Mouse (Mus musculus) liver, embryonic 16.5 days (tissue): ENCODE results near the gene Man2a2. TPM values are rescaled to one million over a fixed set of nuclear protein-coding genes. Genes with fewer than 3 reads are reported as not detected.
"Not testable (repeated sequence)": the region's sequence is repeated elsewhere in the genome, so short reads cannot be mapped to it uniquely, and the experiment has no call there.

Source experiments
- ATAC-seq: fragments of 200-750 bp; cut with Nextera tagmentation; 2 replicates; pipeline ENCODE4 v1.8.0; 2017; ENCODE audit warnings: low read depth, mild to moderate bottlenecking, moderate number of reproducible peaks, moderate library complexity
- H3K27ac ChIP-seq: fragments of 300-500 bp; sonication (generic); 2 replicates; pipeline ENCODE4 v1.5.1; 2014; ENCODE audit warnings: mild to moderate bottlenecking, low read length
- H3K27me3 ChIP-seq: fragments of 300-500 bp; sonication (generic); 2 replicates; pipeline ENCODE4 v1.6.1; 2014; ENCODE audit warnings: low read depth, low read length, mixed read lengths; ENCODE audit not compliant: control insufficient read depth, insufficient read depth
- H3K36me3 ChIP-seq: fragments of 300-500 bp; sonication (generic); 2 replicates; pipeline ENCODE4 v1.6.1; 2014; ENCODE audit warnings: mild to moderate bottlenecking; ENCODE audit not compliant: control insufficient read depth, insufficient read depth
- H3K4me1 ChIP-seq: fragments of 300-500 bp; sonication (generic); 2 replicates; pipeline ENCODE4 v1.6.1; 2014; ENCODE audit warnings: low read depth, low read length, mixed read lengths; ENCODE audit not compliant: control insufficient read depth
- H3K4me2 ChIP-seq: fragments of 300-500 bp; sonication (generic); 2 replicates; pipeline ENCODE4 v1.6.1; 2014; ENCODE audit warnings: low read depth, low read length, mixed read lengths
- H3K4me3 ChIP-seq: fragments of 300-500 bp; sonication (generic); 2 replicates; pipeline ENCODE4 v1.5.1; 2014; ENCODE audit warnings: low read depth, mild to moderate bottlenecking, low read length
- H3K9ac ChIP-seq: fragments of 300-500 bp; sonication (generic); 2 replicates; pipeline ENCODE4 v1.6.1; 2014; ENCODE audit warnings: low read depth, low read length
- H3K9me3 ChIP-seq: fragments of 300-500 bp; sonication (generic); replicated peaks from 2 replicates; pipeline ENCODE4 v1.6.1; 2016; ENCODE audit warnings: low read length; ENCODE audit not compliant: control insufficient read depth
- WGBS: fragments of 180-500 bp; shearing (Covaris S2); extraction: QIAGEN DNeasy Blood & Tissue Kit; methylation state at CpG from one replicate; pipeline ENCODE4 v1.1.7; 2014; ENCODE audit not compliant: insufficient replicate concordance; 5-methylcytosine and 5-hydroxymethylcytosine counted together
- polyA plus RNA-seq: library from polyadenylated mRNA; unstranded; fragments of >200 nt; fragmentation: Nextera tagmentation; extraction: Ambion mirVana; gene quantifications from 2 replicates; pipeline ENCODE4 v1.2.1, GENCODE M21; 2015

Gene Man2a2
- polyA plus RNA-seq, 1 experiment from 2014 or later, result 3.1 TPM

GRCm38 (mm10) chr7:80324816-80325119, 46.4 kb downstream of the Man2a2 start:
- Histone ChIP-seq H3K9ac (peak overlapping the region; percentile 66; the same call in 1 of the 2 replicates), H3K4me2 (peak overlapping the region; percentile 82), H3K4me3 (peak overlapping the region; percentile 71), H3K27ac (peak overlapping the region; percentile 58), H3K4me1 (peaks cover 15% of the 10 kb centered on the region)
- ATAC-seq, H3K36me3 ChIP-seq, H3K9me3 ChIP-seq, H3K27me3 ChIP-seq: not testable (repeated sequence)
- WGBS, result 41% methylated on average over 5 of the region's 5 CpGs

DNA sequence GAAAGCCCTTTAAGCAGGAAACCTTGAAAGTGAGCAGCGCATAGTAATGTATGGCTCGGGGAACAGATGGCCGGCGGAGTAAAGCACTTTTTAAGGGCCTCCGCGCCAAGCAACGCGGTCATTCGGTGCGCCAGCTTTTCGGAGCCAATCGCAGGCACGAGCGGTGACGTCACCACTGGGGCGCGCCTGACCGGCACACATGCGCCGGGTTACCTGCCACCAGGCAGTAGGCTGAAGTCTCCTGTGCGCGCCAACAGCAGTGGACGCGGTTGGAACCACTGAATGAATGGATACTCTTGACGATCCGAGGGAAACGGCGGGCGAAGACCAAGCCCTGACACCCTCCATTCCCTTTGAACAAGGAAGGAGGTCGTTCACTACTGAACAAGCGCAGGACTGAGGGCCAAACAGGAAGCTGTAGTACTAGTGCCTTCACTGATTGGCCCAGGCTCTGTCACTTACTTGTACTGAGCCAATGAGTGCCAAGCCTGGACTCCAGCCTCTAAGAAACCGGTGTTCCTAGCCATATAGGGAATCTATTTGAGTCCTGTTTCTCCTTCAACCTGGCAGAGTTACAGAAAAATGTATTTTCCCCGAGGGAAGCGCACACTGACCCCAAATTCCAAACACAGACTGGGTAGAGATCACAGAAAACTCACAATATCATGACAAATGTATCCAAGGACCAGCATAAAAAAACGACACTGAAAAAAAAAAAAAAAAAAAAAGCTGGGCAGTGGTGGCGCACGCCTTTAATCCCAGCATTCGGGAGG, 46.9 kb downstream of the Man2a2 start, which contains the start of gene Rccd1:
Rccd1 (minus strand) TSS at position 412 of the 773 bp plus-strand sequence.
- Histone ChIP-seq H3K4me1 (peaks cover 15% of the 10 kb centered on the region), H3K36me3 (peaks cover 6% of the 10 kb centered on the region), H3K9ac (peak within 1 kb of the TSS; percentile 66), H3K27ac (peak within 1 kb of the TSS; percentile 58), H3K4me3 (peak within 1 kb of the TSS; percentile 71), H3K9me3 (no peaks in the 10 kb centered on the region), H3K27me3 (no peaks in the 10 kb centered on the region), H3K4me2 (peak within 1 kb of the TSS; percentile 82)
- ATAC-seq, result peak; percentile 99
- WGBS, result 1% methylated on average over 38 of the region's 38 CpGs

DNA sequence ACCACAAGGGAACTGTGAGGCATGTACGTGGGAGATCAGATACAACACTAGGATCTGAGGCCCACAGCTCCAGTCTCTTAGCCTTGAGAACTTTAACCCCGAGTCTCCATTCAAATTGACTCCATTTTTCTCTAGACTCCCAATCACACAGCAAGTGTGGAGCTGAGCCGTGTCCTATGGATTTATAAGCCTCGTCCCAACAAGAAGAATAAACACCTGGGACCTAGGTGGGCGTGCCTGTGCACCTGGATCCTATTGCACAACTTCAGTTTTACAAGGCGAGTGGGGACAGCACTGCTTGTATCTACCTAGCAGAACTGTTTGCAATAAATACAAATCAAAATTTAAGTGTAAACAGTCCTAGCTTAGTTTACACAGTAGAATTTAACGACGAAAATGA, 47.8 kb downstream of the Man2a2 start:
- ATAC-seq, result no peak
- Histone ChIP-seq H3K4me1 (peaks cover 15% of the 10 kb centered on the region), H3K9ac (peak overlapping the region; percentile 66), H3K27me3 (no peaks in the 10 kb centered on the region), H3K4me3 (peak overlapping the region; percentile 71), H3K27ac (peak overlapping the region; percentile 58), H3K36me3 (peaks cover 6% of the 10 kb centered on the region), H3K9me3 (no peaks in the 10 kb centered on the region), H3K4me2 (peak overlapping the region; percentile 82)
- 14% methylated on average over 8 of the region's 8 CpGs for WGBS

GRCm38 (mm10) chr7:80319846-80320496, 51.2 kb downstream of the Man2a2 start:
- ATAC-seq, result no peak
- Histone ChIP-seq H3K4me2 (no peak overlapping the region), H3K9ac (no peak overlapping the region), H3K27ac (no peak overlapping the region), H3K27me3 (no peaks in the 10 kb centered on the region), H3K9me3 (no peaks in the 10 kb centered on the region), H3K4me1 (peaks cover 11% of the 10 kb centered on the region), H3K36me3 (peaks cover 29% of the 10 kb centered on the region), H3K4me3 (no peak overlapping the region)
- 84% methylated on average over 19 of the region's 19 CpGs for WGBS

DNA sequence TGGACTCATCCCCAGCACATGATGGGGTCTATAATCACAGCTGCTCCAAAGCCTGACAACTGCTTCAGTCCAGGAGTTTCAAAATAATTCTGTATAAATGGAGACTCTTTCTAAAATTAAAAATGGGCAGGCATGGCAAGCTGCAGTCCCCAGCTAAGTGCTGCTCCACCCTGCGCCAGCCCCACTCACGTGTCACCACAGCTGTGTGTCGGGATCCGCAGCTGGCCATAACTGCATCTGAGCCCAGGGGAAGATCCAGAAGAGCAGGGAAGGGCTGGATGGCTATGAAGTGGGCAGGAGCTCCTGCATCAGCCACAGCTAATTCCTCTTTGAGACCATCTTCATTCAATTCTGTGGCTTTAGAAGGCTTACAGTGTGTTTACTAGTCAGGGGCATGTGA, 52.5 kb downstream of the Man2a2 start:
- no peak for ATAC-seq
- Histone ChIP-seq H3K4me3 (no peak overlapping the region), H3K4me1 (peaks cover 10% of the 10 kb centered on the region), H3K36me3 (peaks cover 42% of the 10 kb centered on the region), H3K9ac (no peak overlapping the region), H3K27ac (0 out of 2 replicates have a peak overlapping the region, but pooled peaks have one; percentile 33), H3K27me3 (no peaks in the 10 kb centered on the region), H3K9me3 (no peaks in the 10 kb centered on the region), H3K4me2 (no peak overlapping the region)
- 83% methylated on average over 4 of the region's 4 CpGs for WGBS

DNA sequence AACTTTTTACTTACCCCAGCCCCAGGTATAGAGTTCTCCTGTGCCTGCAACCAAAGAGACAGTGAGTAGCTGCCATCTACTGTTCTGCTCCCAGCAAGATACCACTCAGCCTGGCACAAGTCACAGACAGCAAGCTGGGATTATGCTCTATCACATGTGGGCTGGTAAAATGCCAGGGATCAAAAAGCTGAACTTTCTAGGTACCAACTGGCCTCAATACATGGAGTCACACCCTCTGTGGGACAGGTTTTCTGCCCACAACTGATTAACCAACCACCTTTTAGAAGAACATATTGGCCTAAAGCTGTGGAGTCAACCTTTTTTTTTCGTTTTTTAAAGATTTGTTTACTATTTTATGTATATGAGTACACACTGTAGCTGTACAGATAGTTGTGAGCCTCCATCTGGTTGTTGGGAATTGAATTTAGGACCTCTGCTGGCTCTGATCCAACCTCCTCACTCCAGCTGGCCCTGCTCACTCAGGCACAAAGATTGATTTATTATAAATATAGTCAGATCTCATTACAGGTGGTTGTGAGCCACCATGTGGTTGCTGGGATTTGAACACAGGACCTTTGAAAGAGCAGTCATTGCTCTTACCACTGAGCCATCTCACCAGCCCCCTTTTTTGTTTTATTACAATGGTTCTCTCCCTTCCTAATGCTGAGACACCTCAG, 53.6 kb downstream of the Man2a2 start:
- no peak for ATAC-seq
- peaks cover 53% of the 10 kb centered on the region for H3K36me3 ChIP-seq
- no peak overlapping the region for H3K4me3 ChIP-seq
- no peak overlapping the region for H3K9ac ChIP-seq
- no peak overlapping the region for H3K27ac ChIP-seq
- H3K9me3 ChIP-seq, result no peaks in the 10 kb centered on the region
- H3K4me2 ChIP-seq, result no peak overlapping the region
- no peaks in the 10 kb centered on the region for H3K27me3 ChIP-seq
- 62% methylated on average over 1 of the region's 1 CpGs for WGBS
- no peaks in the 10 kb centered on the region; the same call in 1 of the 2 replicates for H3K4me1 ChIP-seq

DNA sequence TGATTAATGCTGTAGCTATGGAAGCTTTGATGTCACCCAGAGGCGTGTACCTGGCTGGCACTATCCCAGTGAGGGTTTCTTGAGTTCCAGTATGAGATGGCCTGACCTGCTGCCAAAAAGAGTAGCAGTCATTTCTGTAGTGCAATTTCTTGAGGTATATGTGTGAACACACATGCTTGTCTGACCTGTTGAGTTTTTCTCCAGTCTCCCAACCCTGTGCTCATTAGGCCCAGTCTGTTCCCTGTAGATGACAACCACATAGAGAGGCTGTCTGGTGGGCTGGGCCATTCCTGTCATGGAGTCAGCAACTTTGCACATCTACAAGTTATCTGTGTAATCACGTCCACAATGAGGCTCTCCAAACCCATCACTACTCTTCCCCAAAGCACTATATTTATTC, 55.4 kb downstream of the Man2a2 start:
- 65% methylated on average over 2 of the region's 2 CpGs for WGBS

DNA sequence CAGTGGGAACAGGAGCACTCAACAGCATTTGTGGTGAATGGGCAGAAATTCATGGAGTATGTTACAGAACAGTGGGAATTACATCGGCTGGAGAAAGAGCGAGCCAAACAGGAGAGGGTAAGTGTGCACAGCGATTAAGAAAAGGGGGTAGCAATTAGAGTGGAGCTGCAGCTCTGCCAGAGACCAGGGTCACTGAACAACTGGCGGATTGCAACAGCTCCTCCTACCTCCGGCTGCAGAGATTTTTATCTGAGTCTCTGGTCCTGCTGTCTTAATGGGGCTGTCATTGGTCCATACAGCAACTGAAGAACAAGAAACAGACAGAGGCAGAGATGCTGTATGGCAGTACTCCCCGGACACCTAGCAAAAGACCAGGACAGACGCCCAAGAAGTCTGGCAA, 60.4 kb downstream of the Man2a2 start:
- 81% methylated on average over 7 of the region's 7 CpGs for WGBS
- ATAC-seq, result no peak
- H3K4me3 ChIP-seq, result no peak overlapping the region
- no peaks in the 10 kb centered on the region; the same call in 1 of the 2 replicates for H3K27me3 ChIP-seq
- H3K9me3 ChIP-seq, result no peaks in the 10 kb centered on the region
- peaks cover 98% of the 10 kb centered on the region for H3K36me3 ChIP-seq
- H3K4me2 ChIP-seq, result no peak overlapping the region
- no peak overlapping the region for H3K27ac ChIP-seq
- no peaks in the 10 kb centered on the region for H3K4me1 ChIP-seq
- H3K9ac ChIP-seq, result no peak overlapping the region

More for the DNA sequence above, 55.4 kb downstream of the Man2a2 start:
- Histone ChIP-seq H3K9ac (no peak overlapping the region), H3K27me3 (no peaks in the 10 kb centered on the region), H3K9me3 (no peaks in the 10 kb centered on the region), H3K4me1 (no peaks in the 10 kb centered on the region), H3K36me3 (peaks cover 70% of the 10 kb centered on the region), H3K27ac (no peak overlapping the region), H3K4me3 (no peak overlapping the region), H3K4me2 (no peak overlapping the region)
- ATAC-seq, result no peak
